Mouse (Mus musculus) lung, embryonic 15.5 days (tissue): ENCODE measurements around the gene Gabra5. TPM values are rescaled to one million over a fixed set of nuclear protein-coding genes. Genes with fewer than 3 reads are reported as not detected.
A peak's percentile ranks its signal among the peaks of the same experiment; 100 is the strongest.

Source experiments
- ATAC-seq: fragments of 200-750 bp; cut with Nextera tagmentation; 2 replicates; pipeline ENCODE4 v1.8.0; 2017; ENCODE audit warnings: moderate number of reproducible peaks, borderline replicate concordance; ENCODE audit not compliant: low FRiP score, low TSS enrichment; ENCODE audit errors: extremely low read depth
- H3K27ac ChIP-seq: fragments of 300-500 bp; sonication (generic); 2 replicates; pipeline ENCODE4 v1.5.1; 2015; ENCODE audit warnings: moderate library complexity, mild to moderate bottlenecking, inconsistent platforms
- H3K27me3 ChIP-seq: fragments of 300-500 bp; sonication (generic); 2 replicates; pipeline ENCODE4 v1.6.1; 2015; ENCODE audit warnings: inconsistent platforms
- H3K36me3 ChIP-seq: fragments of 300-500 bp; sonication (generic); 2 replicates; pipeline ENCODE4 v1.6.1; 2015; ENCODE audit warnings: inconsistent platforms
- H3K4me1 ChIP-seq: fragments of 300-500 bp; sonication (generic); 2 replicates; pipeline ENCODE4 v1.6.1; 2015; ENCODE audit warnings: inconsistent platforms
- H3K4me2 ChIP-seq: fragments of 300-500 bp; sonication (generic); 2 replicates; pipeline ENCODE4 v1.6.1; 2015; ENCODE audit warnings: inconsistent platforms, mild to moderate bottlenecking, moderate library complexity
- H3K4me3 ChIP-seq: fragments of 300-500 bp; sonication (generic); 2 replicates; pipeline ENCODE4 v1.5.1; 2015; ENCODE audit warnings: mild to moderate bottlenecking, inconsistent platforms
- H3K9ac ChIP-seq: fragments of 300-500 bp; sonication (generic); 2 replicates; pipeline ENCODE4 v1.6.1; 2015; ENCODE audit warnings: inconsistent platforms
- H3K9me3 ChIP-seq: fragments of 300-500 bp; sonication (generic); 2 replicates; pipeline ENCODE4 v1.6.1; 2016; ENCODE audit warnings: inconsistent platforms
- WGBS: fragments of 180-500 bp; shearing (Covaris S2); methylation state at CpG from one replicate; pipeline ENCODE4 v1.1.7; 2015; 5-methylcytosine and 5-hydroxymethylcytosine counted together
- polyA plus RNA-seq: library from polyadenylated mRNA; unstranded; fragments of >200 nt; fragmentation: Nextera tagmentation; extraction: Ambion mirVana; gene quantifications from 2 replicates; pipeline ENCODE4 v1.2.1, GENCODE M21; 2015

Gene Gabra5
- polyA plus RNA-seq = 0.06 TPM in 1 of 2 replicates, not detected in the other

- under 1% methylated on average over 49 of the region's 59 CpGs for WGBS
- H3K9ac ChIP-seq = no peak within 1 kb of the TSS
- peak; percentile 27; the same call in 1 of the 2 replicates for ATAC-seq
These were observed at the start of gene Gabra5 for GRCm38 (mm10) chr7:57509681-57510141. Gene Gabra5, minus strand, starts transcription at chr7:57510059.

DNA sequence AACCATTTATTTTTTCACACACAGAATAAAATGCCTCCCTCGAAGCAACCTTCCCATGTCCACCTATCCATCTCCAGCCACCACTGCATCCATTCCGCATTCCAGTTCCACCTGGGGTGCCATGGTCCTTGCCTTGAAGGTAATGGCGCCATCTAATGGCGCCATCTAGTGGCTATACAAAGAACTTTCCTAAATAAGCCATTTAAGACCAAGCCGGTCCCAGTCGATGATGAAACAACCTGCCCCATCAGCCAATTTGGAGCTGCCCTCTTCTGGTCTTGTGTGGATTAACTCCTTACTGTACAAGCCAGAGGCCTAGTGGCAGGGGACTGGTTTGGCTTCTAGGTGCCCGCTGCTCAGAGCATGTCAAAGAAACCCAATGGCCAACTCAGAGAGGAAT, 28.7 kb upstream of the Gabra5 start:
- H3K4me1 ChIP-seq = no peaks in the 10 kb centered on the region
- no peaks in the 10 kb centered on the region for H3K27me3 ChIP-seq
- H3K9ac ChIP-seq = no peak overlapping the region
- H3K9me3 ChIP-seq = no peaks in the 10 kb centered on the region
- no peak for ATAC-seq
- 22% methylated on average over 7 of the region's 7 CpGs for WGBS
- no peak overlapping the region for H3K27ac ChIP-seq
- H3K36me3 ChIP-seq = no peaks in the 10 kb centered on the region
- H3K4me2 ChIP-seq = no peak overlapping the region
- no peak overlapping the region for H3K4me3 ChIP-seq

More at GRCm38 (mm10) chr7:57509681-57510141, at the start of gene Gabra5:
- Histone ChIP-seq H3K4me3 (peak within 1 kb of the TSS; percentile 23), H3K4me2 (peak within 1 kb of the TSS; percentile 52), H3K9me3 (no peaks in the 10 kb centered on the region), H3K27me3 (peaks cover 53% of the 10 kb centered on the region), H3K4me1 (no peaks in the 10 kb centered on the region; the same call in 1 of the 2 replicates), H3K36me3 (no peaks in the 10 kb centered on the region), H3K27ac (no peak within 1 kb of the TSS)

DNA sequence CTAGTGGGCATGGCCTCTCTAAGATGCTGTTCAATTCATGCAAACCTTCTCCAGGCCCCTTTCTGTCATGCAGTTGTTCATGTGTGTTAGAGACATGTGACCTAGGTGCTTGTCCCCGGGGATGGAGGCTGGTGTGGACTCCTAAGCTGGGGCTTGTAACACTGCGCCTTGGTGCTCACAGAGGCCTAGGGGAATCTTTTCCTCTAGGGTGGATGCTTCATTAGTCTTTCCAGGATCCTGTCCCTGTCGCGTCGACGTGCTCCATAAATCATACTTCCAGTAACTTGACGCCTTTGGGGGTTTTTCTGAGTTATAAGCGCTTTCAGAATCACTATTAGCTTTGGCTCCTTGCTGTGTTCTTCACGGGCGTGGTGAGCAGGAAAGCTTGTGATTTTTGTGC, 22.8 kb upstream of the Gabra5 start:
- Histone ChIP-seq H3K9me3 (no peaks in the 10 kb centered on the region), H3K27ac (no peak overlapping the region), H3K4me3 (no peak overlapping the region), H3K27me3 (no peaks in the 10 kb centered on the region), H3K9ac (no peak overlapping the region), H3K36me3 (no peaks in the 10 kb centered on the region), H3K4me2 (no peak overlapping the region), H3K4me1 (no peaks in the 10 kb centered on the region)
- no peak for ATAC-seq
- 53% methylated on average over 10 of the region's 10 CpGs for WGBS

GRCm38 (mm10) chr7:57529954-57530353, 20.1 kb upstream of the Gabra5 start:
- Histone ChIP-seq H3K27ac (no peak overlapping the region), H3K9me3 (no peaks in the 10 kb centered on the region), H3K4me1 (no peaks in the 10 kb centered on the region), H3K27me3 (no peaks in the 10 kb centered on the region), H3K9ac (no peak overlapping the region), H3K4me2 (no peak overlapping the region), H3K4me3 (no peak overlapping the region), H3K36me3 (no peaks in the 10 kb centered on the region)
- ATAC-seq = no peak
- WGBS = 91% methylated on average over 8 of the region's 8 CpGs

DNA sequence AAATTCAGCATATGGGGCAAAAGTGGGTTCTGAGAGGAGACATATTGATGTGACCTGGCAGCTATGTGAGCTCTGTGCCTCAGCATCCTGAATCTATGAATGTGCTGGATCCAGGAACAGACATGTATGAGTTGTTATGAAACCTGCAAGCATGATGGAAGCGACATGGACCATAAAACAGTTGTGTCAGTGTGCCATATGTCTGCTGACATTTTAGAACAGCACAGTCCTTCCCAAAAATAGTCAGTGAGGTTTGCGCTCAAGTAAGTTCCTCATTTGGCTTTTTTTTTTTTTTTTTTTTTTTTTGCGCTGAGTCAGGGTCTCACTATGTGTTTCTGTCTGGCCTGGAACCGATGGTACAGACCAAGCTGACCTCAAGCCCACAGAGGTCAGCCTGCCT, 19.6 kb upstream of the Gabra5 start:
- Histone ChIP-seq H3K9me3 (no peaks in the 10 kb centered on the region), H3K36me3 (no peaks in the 10 kb centered on the region), H3K4me1 (no peaks in the 10 kb centered on the region), H3K4me3 (no peak overlapping the region), H3K9ac (no peak overlapping the region), H3K4me2 (no peak overlapping the region), H3K27ac (no peak overlapping the region), H3K27me3 (no peaks in the 10 kb centered on the region)
- 78% methylated on average over 4 of the region's 4 CpGs for WGBS
- no peak for ATAC-seq

- H3K4me3 ChIP-seq = no peak overlapping the region
- no peaks in the 10 kb centered on the region; the same call in 1 of the 2 replicates for H3K4me1 ChIP-seq
- no peaks in the 10 kb centered on the region for H3K36me3 ChIP-seq
- no peak overlapping the region for H3K27ac ChIP-seq
- peaks cover 36% of the 10 kb centered on the region for H3K27me3 ChIP-seq
- no peak overlapping the region for H3K9ac ChIP-seq
- no peak for ATAC-seq
- WGBS = 31% methylated on average over 3 of the region's 3 CpGs
- H3K4me2 ChIP-seq = no peak overlapping the region
- H3K9me3 ChIP-seq = no peaks in the 10 kb centered on the region
These were observed 3.1 kb upstream of the Gabra5 start for GRCm38 (mm10) chr7:57512955-57513354.

GRCm38 (mm10) chr7:57508860-57509632, 813 bp downstream of the Gabra5 start:
- Histone ChIP-seq H3K9me3 (no peaks in the 10 kb centered on the region), H3K4me3 (peak overlapping the region; percentile 23)
- WGBS = 2% methylated on average over 61 of the region's 72 CpGs

DNA sequence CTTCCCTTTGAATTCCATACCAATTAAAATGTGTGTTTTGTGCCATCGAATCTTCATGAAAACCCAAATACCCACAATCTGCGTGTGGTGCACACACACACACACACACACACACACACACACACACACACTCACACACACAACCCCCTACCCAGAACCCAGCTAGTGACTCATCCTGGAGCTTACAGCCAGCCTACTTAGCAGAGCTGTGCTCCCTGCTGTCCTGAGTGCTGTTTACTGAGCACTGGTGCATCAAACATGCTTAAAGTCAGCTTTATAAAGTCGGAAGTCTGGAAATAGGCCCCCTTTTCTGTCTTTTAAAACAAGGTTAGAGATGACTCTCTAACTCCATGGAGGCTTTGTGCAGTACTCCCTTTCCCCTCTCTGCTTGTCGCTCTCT, 7.0 kb downstream of the Gabra5 start:
- H3K36me3 ChIP-seq = no peaks in the 10 kb centered on the region
- H3K9me3 ChIP-seq = no peaks in the 10 kb centered on the region
- no peak overlapping the region for H3K4me3 ChIP-seq
- no peak for ATAC-seq
- H3K4me1 ChIP-seq = no peaks in the 10 kb centered on the region
- WGBS = 79% methylated on average over 4 of the region's 4 CpGs
- no peak overlapping the region for H3K27ac ChIP-seq
- no peak overlapping the region for H3K4me2 ChIP-seq
- no peak overlapping the region for H3K9ac ChIP-seq
- H3K27me3 ChIP-seq = peaks cover 15% of the 10 kb centered on the region

More at GRCm38 (mm10) chr7:57508860-57509632, 813 bp downstream of the Gabra5 start:
- H3K36me3 ChIP-seq = no peaks in the 10 kb centered on the region
- no peak overlapping the region for H3K27ac ChIP-seq
- no peak overlapping the region for H3K9ac ChIP-seq
- ATAC-seq = peak; percentile 23; the same call in 1 of the 2 replicates
- H3K27me3 ChIP-seq = peaks cover 53% of the 10 kb centered on the region
- peak overlapping the region; percentile 52 for H3K4me2 ChIP-seq
- no peaks in the 10 kb centered on the region; the same call in 1 of the 2 replicates for H3K4me1 ChIP-seq

DNA sequence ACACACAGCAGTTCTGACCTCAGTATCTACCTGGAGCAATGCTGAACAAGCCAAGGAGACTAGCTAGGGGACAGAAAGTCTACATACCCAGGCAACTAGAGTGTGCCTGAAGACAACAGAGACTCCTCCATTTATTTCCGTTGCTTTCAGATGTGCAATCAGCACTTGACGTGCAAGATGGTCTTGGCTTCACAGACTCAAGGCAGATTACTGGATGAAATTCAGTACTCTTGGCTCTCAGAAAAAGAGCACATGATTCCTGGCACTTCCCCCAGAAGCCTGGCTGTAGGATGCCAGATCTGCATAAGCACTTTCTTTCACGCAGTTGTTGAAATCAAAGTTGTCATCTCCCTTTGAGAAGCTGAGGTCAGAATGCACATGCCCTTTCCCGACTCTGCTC, 18.1 kb downstream of the Gabra5 start:
- Histone ChIP-seq H3K27me3 (no peaks in the 10 kb centered on the region), H3K4me3 (no peak overlapping the region), H3K4me1 (no peaks in the 10 kb centered on the region), H3K27ac (no peak overlapping the region), H3K9ac (no peak overlapping the region), H3K4me2 (no peak overlapping the region), H3K9me3 (no peaks in the 10 kb centered on the region), H3K36me3 (no peaks in the 10 kb centered on the region)
- 59% methylated on average over 4 of the region's 4 CpGs for WGBS
- no peak for ATAC-seq

DNA sequence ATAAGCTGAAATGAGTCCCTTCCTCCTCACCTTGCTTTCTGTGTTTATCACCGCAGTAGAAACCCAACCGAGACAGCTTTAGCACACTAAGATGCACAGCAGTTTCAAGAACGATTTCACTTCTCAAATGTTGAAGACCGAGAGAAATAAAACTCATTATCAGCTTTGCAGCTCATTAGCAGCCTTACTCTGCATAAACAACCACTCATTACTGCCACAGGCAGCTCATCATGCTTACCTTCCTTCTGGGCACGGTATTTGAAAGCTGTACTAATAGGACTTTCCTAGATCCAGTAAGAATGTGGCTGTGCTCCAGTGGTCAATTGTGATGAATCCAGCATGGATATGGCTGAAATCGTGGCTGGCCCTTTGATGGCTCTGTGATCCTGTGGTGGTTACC, 23.0 kb downstream of the Gabra5 start:
- H3K27ac ChIP-seq = no peak overlapping the region
- no peaks in the 10 kb centered on the region for H3K36me3 ChIP-seq
- 58% methylated on average over 6 of the region's 6 CpGs for WGBS
- H3K4me3 ChIP-seq = no peak overlapping the region
- no peaks in the 10 kb centered on the region for H3K27me3 ChIP-seq
- ATAC-seq = no peak
- H3K4me1 ChIP-seq = no peaks in the 10 kb centered on the region
- no peaks in the 10 kb centered on the region for H3K9me3 ChIP-seq
- no peak overlapping the region for H3K4me2 ChIP-seq
- no peak overlapping the region for H3K9ac ChIP-seq

DNA sequence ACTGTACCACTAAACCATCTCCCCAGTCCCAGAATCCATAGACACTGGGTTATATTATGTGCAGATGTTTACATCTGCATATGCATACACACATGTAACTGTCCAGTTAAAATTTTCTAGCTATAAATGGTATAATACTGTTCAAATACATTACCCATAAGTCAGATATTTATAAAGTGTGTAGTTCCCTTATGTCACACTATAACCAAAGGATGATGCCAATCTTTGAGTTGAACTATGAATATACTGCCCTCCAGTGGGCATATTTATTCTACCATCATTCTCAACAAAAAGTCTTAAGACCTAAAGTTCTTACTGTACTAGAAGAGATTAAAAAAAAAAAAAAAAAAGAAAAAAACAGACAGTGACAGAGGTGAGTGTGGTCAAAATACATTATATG, 27.0 kb downstream of the Gabra5 start:
- Histone ChIP-seq H3K9ac (no peak overlapping the region), H3K27ac (no peak overlapping the region), H3K36me3 (no peaks in the 10 kb centered on the region), H3K4me2 (no peak overlapping the region), H3K4me1 (no peaks in the 10 kb centered on the region), H3K27me3 (no peaks in the 10 kb centered on the region), H3K9me3 (no peaks in the 10 kb centered on the region), H3K4me3 (no peak overlapping the region)
- ATAC-seq = no peak

DNA sequence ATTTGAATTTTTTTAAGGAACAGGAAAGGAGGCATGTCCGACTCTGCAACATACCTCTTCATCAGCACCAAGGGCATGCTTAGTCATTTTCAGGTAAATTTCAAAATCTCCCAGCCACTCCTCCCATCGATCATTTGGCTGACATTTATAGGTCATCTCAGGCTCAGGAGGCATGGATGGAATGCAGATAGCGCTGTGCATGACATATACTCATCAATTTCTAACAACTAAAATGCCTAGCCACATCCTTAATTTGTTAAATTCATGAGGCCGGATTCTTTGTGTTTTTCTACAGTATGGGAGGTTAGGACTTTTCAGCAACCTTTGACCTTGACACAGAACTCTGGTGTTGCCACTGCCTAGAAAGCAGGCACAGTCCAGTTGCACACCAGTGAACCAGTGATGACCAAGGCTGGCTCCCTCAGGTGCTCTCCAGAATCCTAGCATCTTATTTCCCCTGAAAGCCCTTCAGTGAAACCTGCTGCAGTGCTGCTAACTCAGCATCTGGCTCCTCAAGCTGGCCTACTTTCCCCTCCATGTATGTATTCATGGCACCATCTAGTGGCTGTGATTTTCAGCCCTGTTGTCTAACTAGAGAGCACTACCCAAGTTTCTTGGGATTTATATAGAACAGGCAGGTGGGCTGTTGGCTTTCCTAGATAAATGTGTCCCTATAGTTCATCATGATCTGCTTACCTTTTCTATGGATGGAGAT, 35.9 kb downstream of the Gabra5 start:
- Histone ChIP-seq H3K4me1 (no peaks in the 10 kb centered on the region), H3K27me3 (no peaks in the 10 kb centered on the region), H3K4me3 (no peak overlapping the region), H3K27ac (no peak overlapping the region), H3K9me3 (no peaks in the 10 kb centered on the region), H3K9ac (no peak overlapping the region), H3K4me2 (no peak overlapping the region), H3K36me3 (no peaks in the 10 kb centered on the region)
- no peak for ATAC-seq
- WGBS = 70% methylated on average over 4 of the region's 4 CpGs
